Mouse (Mus musculus) embryonic facial prominence, embryonic 10.5 days (tissue): ENCODE results near the gene Gm20403. TPM values are rescaled to one million over a fixed set of nuclear protein-coding genes. Genes with fewer than 3 reads are reported as not detected.
A peak's percentile ranks its signal among the peaks of the same experiment; 100 is the strongest.

Source experiments
- DNase-seq: peaks from one replicate; pipeline ENCODE4 v3.0.0-alpha.2; 2017; ENCODE audit warnings: low spot score
- H3K27ac ChIP-seq: fragments of 300-500 bp; sonication (generic); replicated peaks from 2 replicates; pipeline ENCODE4 v1.5.1; 2016; ENCODE audit warnings: mild to moderate bottlenecking
- H3K27me3 ChIP-seq: fragments of 300-500 bp; sonication (generic); replicated peaks from 2 replicates; pipeline ENCODE4 v1.6.1; 2016; ENCODE audit warnings: low read depth, mild to moderate bottlenecking; ENCODE audit not compliant: poor library complexity, severe bottlenecking
- H3K36me3 ChIP-seq: fragments of 300-500 bp; sonication (generic); replicated peaks from 2 replicates; pipeline ENCODE4 v1.6.1; 2016; ENCODE audit warnings: mild to moderate bottlenecking, moderate library complexity
- H3K4me1 ChIP-seq: fragments of 300-500 bp; sonication (generic); 2 replicates; pipeline ENCODE4 v1.6.1; 2016
- H3K4me3 ChIP-seq: fragments of 300-500 bp; sonication (generic); 2 replicates; pipeline ENCODE4 v1.5.1; 2016; ENCODE audit warnings: mild to moderate bottlenecking, moderate library complexity
- H3K9me3 ChIP-seq: fragments of 300-500 bp; sonication (generic); 2 replicates; pipeline ENCODE4 v1.6.1; 2016; ENCODE audit warnings: mild to moderate bottlenecking
- WGBS: fragments of 180-500 bp; shearing (Covaris S2); methylation state at CpG from one replicate; pipeline ENCODE4 v1.1.7; 2016; 5-methylcytosine and 5-hydroxymethylcytosine counted together
- polyA plus RNA-seq: library from polyadenylated mRNA; unstranded; fragments of >200 nt; fragmentation: Nextera tagmentation; extraction: Ambion mirVana; gene quantifications from 2 replicates; pipeline ENCODE4 v1.2.1, GENCODE M21; 2016

Gene Gm20403
- polyA plus RNA-seq, result not detected in 2 replicates

DNA sequence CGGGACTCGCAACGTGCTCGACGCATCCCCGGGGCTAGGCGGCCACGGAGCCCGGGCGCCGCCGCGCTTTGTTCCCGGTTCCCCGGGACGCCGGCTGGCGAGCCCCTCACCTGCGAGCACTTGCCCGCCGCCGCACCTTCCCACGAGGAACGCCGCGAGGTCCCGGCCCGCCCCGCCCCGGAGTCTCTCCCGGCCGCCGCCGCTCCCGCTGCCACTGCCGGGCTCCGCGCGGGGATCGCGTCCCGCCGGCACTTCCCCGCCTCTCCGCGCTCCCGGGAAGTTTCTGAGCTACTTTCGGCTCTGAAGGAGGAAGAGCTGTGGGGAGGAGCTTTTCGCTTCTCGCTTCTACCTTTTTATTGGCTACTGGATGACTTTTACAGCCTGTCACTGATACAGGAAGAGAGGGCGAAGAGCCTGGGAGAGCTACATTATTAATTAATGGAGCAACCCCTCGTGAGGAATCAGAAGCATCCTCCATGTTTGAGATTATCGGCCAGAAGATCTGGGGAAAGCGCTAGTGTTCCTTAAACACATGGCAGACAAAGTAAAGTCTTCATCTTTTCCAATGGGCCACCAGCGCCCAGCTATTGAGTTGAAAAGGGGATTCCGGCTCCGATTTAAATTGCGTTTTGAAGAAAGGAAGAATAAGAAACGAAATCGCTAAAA, at the start of gene Gm20403:
Gene Gm20403, minus strand, starts transcription at position 478 of the 666 bp plus-strand sequence.
- WGBS, result under 1% methylated on average over 60 of the region's 60 CpGs
- H3K9me3 ChIP-seq, result no peaks in the 10 kb centered on the region
- H3K36me3 ChIP-seq, result peaks cover 18% of the 10 kb centered on the region
- H3K27ac ChIP-seq, result peak within 1 kb of the TSS; percentile 95
- H3K4me1 ChIP-seq, result peaks cover 28% of the 10 kb centered on the region
- H3K27me3 ChIP-seq, result no peaks in the 10 kb centered on the region
- peak within 1 kb of the TSS; percentile 97 for H3K4me3 ChIP-seq
- DNase-seq, result peak; percentile 79

DNA sequence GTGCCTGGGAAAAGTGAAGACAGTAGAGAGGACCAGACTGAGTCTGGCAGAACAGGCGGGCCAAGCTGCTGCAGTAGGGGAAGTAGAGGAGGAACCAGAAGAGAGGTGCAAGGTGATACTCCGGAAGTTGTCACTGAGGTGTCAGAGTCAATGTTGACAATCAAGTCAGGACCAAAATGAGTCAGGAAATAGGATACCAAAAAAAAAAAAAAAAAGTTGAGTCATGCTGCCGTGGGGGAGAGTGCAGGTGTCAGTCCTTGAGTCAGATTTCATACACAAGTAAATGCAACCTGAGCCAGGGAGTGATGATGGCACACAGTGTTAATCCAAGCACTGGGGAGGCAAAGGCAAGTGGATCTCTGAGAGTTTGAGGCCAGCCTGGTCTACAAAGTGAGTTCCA, 40.8 kb upstream of the Gm20403 start:
- Histone ChIP-seq H3K27me3 (no peaks in the 10 kb centered on the region), H3K4me1 (no peaks in the 10 kb centered on the region), H3K9me3 (no peaks in the 10 kb centered on the region), H3K4me3 (no peak overlapping the region), H3K27ac (no peak overlapping the region), H3K36me3 (no peaks in the 10 kb centered on the region)
- DNase-seq, result no peak
- 60% methylated on average over 3 of the region's 3 CpGs for WGBS

DNA sequence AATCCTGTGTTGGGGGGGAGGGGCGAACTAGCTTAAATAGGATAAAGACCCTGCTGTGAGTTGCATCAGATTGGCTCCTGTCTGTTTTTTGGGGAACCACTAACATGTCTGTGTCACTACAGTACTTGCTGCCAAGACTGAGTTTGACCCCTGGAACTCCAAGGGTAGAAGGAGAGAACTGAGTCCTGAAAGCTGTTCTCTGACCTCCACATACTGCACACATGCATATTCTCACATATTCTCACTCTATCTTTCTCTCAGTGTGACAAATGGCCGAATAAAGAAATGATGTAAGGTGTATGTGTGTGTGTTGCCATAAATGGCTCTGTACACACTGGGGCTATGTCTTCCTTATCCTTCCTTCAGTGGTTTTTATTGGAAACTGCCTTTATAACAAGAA, 37.0 kb upstream of the Gm20403 start:
- Histone ChIP-seq H3K9me3 (no peaks in the 10 kb centered on the region), H3K27ac (no peak overlapping the region), H3K36me3 (no peaks in the 10 kb centered on the region), H3K4me3 (no peak overlapping the region), H3K27me3 (no peaks in the 10 kb centered on the region), H3K4me1 (no peaks in the 10 kb centered on the region)
- no peak for DNase-seq
- WGBS, result 69% methylated on average over 2 of the region's 2 CpGs

- Histone ChIP-seq H3K4me1 (peaks cover 10% of the 10 kb centered on the region), H3K36me3 (no peaks in the 10 kb centered on the region), H3K9me3 (no peaks in the 10 kb centered on the region), H3K27ac (no peak overlapping the region), H3K4me3 (no peak overlapping the region), H3K27me3 (no peaks in the 10 kb centered on the region)
- DNase-seq, result no peak
- WGBS, result 86% methylated on average over 7 of the region's 7 CpGs
Observed at GRCm38 (mm10) chr12:55019421-55019877, 33.1 kb upstream of the Gm20403 start.

- Histone ChIP-seq H3K27ac (no peak overlapping the region), H3K27me3 (no peaks in the 10 kb centered on the region), H3K36me3 (no peaks in the 10 kb centered on the region), H3K4me3 (no peak overlapping the region), H3K4me1 (peaks cover 10% of the 10 kb centered on the region), H3K9me3 (no peaks in the 10 kb centered on the region)
- no peak for DNase-seq
- WGBS, result 62% methylated on average over 9 of the region's 9 CpGs
Observed at GRCm38 (mm10) chr12:55017119-55017721, 30.9 kb upstream of the Gm20403 start.

- no peak overlapping the region for H3K4me3 ChIP-seq
- no peak overlapping the region for H3K27ac ChIP-seq
- no peaks in the 10 kb centered on the region for H3K9me3 ChIP-seq
- H3K36me3 ChIP-seq, result no peaks in the 10 kb centered on the region
- peaks cover 10% of the 10 kb centered on the region for H3K4me1 ChIP-seq
- DNase-seq, result no peak
- WGBS, result 78% methylated on average over 8 of the region's 8 CpGs
- H3K27me3 ChIP-seq, result no peaks in the 10 kb centered on the region
Observed at GRCm38 (mm10) chr12:55016339-55017118, 30.2 kb upstream of the Gm20403 start.

DNA sequence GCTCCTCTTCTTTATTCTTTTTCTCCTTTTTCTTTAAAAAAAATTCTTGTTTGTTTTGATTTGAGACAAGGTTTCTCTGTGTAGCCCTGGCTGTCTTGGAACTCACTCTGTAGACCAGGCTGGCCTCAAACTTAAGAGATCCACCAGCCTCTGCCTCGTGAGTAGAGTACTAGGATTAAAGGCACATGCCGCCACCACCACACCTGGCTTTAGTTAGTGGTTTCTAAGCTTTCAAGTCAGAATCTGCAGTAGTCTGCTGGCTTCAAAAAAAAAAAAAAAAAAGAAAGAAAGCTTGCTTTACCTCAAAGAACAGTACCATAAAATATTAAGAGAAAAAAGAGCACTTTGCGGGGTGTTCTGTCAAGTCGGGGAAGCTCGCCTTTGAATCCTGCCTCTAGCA, 29.1 kb upstream of the Gm20403 start:
- no peaks in the 10 kb centered on the region for H3K9me3 ChIP-seq
- H3K4me3 ChIP-seq, result no peak overlapping the region
- no peak overlapping the region for H3K27ac ChIP-seq
- DNase-seq, result peak; percentile 29
- 69% methylated on average over 5 of the region's 5 CpGs for WGBS
- H3K4me1 ChIP-seq, result peaks cover 10% of the 10 kb centered on the region
- no peaks in the 10 kb centered on the region for H3K27me3 ChIP-seq
- H3K36me3 ChIP-seq, result no peaks in the 10 kb centered on the region

GRCm38 (mm10) chr12:55013626-55014398, 27.5 kb upstream of the Gm20403 start, which contains the start of gene Baz1a:
TSS of gene Baz1a (minus strand) at chr12:55014348.
- Histone ChIP-seq H3K4me1 (peaks cover 10% of the 10 kb centered on the region), H3K4me3 (no peak within 1 kb of the TSS), H3K36me3 (no peaks in the 10 kb centered on the region), H3K27ac (no peak within 1 kb of the TSS), H3K9me3 (no peaks in the 10 kb centered on the region), H3K27me3 (no peaks in the 10 kb centered on the region)
- no peak for DNase-seq
- 91% methylated on average over 6 of the region's 6 CpGs for WGBS

DNA sequence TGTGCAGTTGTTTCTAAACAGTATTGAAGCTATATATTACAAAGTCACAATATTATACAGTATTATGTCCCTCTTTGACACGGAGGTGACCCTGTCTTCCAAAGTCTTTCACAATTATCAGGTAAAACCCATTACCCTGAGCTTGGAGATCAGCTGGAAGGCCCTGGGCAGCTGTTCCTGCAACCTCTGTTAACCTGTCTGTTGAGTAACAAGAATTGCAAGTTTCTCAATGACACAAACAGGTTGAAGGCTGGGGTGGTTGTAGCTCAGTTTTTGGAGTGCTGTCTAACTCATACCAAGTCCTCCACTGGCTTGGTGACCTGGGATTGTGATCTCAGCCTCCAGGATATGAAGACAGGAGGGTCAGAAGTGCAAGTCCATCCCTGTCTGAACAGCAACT, 26.7 kb upstream of the Gm20403 start:
- Histone ChIP-seq H3K4me1 (peaks cover 10% of the 10 kb centered on the region), H3K4me3 (no peak overlapping the region), H3K36me3 (no peaks in the 10 kb centered on the region), H3K27me3 (no peaks in the 10 kb centered on the region), H3K27ac (no peak overlapping the region), H3K9me3 (no peaks in the 10 kb centered on the region)
- WGBS, result 90% methylated on average over 1 of the region's 1 CpGs
- DNase-seq, result no peak

DNA sequence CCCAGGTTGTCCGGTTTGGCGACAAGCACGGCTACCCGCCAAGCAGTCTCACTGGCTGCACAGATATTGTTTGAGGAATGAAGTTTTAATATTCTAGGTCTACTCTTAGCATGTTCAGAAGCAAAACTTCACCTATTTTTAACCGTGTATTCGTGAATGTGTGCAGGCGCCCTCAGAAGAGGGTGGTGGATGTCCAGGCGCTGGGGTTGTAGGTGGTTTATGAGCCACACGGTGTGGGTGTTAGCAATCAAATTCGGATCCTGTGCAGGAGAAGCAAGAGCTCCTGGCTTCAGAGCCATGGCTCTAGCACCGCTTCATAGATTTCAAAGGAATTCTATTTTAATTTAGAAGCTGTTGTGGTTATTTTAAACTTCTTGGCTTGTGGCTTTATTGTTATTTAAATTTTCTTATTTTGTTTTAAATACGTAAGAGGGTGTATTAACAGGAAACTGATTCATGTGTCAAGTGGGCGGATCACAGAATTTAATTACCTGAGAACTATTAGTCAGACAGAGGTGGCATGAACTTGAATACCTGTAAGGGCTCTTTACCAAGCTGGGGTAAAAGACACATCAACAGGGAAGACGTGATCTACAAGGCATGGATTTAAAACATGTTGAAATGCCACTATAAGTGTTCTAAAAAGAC, 21.2 kb upstream of the Gm20403 start:
- Histone ChIP-seq H3K9me3 (peaks cover 3% of the 10 kb centered on the region; the same call in 1 of the 2 replicates), H3K36me3 (no peaks in the 10 kb centered on the region), H3K27me3 (no peaks in the 10 kb centered on the region), H3K4me3 (no peak overlapping the region), H3K4me1 (0 out of 2 replicates have a peak, but pooled peaks cover 2% of the 10 kb centered on the region), H3K27ac (no peak overlapping the region)
- 88% methylated on average over 14 of the region's 14 CpGs for WGBS
- no peak for DNase-seq

GRCm38 (mm10) chr12:55006071-55006470, 19.7 kb upstream of the Gm20403 start:
- WGBS, result 91% methylated on average over 7 of the region's 7 CpGs

More at GRCm38 (mm10) chr12:55006071-55006470, 19.7 kb upstream of the Gm20403 start:
- no peaks in the 10 kb centered on the region for H3K36me3 ChIP-seq
- no peak for DNase-seq
- H3K27me3 ChIP-seq, result no peaks in the 10 kb centered on the region
- H3K4me3 ChIP-seq, result no peak overlapping the region
- H3K4me1 ChIP-seq, result 0 out of 2 replicates have a peak, but pooled peaks cover 2% of the 10 kb centered on the region
- H3K27ac ChIP-seq, result no peak overlapping the region
- H3K9me3 ChIP-seq, result peaks cover 3% of the 10 kb centered on the region; the same call in 1 of the 2 replicates
